Mouse (Mus musculus) adipocyte (in vitro differentiated cells): ENCODE data around the gene Pitpnb.

Source experiments
- DNase-seq: peaks from one replicate; pipeline ENCODE4 v3.0.0-alpha.2; 2016; ENCODE audit warnings: low spot score

Gene Pitpnb

DNA sequence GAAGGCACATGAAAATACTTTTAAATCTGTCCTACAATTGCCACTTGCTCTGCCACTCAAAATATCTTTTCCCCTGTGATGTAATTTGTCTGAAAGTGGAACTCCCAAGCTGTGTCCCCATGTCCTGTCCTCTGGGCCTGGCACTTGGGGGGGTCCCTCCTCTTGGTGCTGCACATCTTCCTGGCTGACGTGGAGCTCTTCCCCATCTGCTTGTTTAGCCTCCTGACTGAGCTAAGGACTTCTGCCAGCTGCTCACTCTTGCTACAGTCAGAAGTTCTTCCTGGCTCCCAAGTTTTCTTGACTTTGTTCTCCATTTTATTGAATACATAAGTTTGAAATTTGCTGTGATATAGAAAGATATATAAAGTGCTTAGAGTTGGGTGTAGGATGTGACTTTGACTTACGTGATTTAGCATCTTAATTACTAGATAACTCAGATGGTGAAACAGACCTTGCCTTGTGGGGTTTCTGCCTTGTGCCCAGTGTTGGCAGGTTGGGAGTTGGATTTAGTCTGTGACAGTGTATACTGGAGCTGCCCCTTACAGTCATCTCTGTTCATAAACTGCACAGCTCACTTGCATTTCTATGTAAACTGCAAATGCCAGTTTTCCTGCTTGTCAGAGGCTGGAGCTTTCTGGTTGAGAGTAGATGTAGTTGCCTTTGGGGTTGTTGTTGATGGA is 14.3 kb downstream of the Pitpnb start:
- no peak for DNase-seq

GRCm38 (mm10) chr5:111356811-111357617 is 26.5 kb downstream of the Pitpnb start:
- no peak for DNase-seq

- no peak for DNase-seq
These were observed 30.0 kb downstream of the Pitpnb start for GRCm38 (mm10) chr5:111360546-111360945.

DNA sequence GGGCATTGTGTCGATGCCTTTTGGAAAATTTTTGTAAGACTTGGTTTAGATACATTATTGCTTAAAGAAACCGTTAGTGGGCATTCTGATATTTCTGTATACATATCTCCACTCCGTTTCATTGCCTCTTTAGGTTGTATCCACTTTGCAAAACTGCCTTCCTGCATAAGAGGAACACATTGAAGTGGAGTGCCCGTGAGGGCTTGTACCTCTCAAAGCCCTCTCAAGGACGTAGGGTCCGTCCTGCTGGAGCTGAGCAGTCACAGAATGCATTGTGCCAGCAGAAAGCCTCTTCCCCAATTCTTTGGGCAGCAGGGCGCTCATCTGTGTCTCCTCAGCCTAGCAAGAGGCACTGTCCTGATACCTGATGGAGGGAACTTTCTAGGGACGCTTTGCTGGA is 30.5 kb downstream of the Pitpnb start:
- DNase-seq = no peak

DNA sequence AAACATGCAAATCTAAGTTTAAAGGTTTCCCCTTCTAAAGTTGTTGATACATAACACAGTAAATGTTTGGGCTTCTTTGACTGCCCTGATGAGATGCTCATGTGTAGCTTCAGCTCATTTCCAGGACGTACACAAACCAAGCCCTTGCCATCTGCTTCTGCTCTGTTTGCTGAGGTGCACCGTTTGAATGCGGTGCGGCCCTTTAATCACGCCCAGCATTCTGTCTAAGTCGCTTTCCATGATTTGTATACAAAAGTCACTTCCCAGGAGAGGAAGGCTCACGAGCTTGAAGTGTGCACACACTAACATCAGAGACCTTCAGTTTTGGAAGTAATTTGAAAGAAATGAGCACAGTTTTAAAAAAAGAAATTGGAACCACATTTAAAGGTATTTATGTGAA is 31.3 kb downstream of the Pitpnb start:
- no peak for DNase-seq

DNA sequence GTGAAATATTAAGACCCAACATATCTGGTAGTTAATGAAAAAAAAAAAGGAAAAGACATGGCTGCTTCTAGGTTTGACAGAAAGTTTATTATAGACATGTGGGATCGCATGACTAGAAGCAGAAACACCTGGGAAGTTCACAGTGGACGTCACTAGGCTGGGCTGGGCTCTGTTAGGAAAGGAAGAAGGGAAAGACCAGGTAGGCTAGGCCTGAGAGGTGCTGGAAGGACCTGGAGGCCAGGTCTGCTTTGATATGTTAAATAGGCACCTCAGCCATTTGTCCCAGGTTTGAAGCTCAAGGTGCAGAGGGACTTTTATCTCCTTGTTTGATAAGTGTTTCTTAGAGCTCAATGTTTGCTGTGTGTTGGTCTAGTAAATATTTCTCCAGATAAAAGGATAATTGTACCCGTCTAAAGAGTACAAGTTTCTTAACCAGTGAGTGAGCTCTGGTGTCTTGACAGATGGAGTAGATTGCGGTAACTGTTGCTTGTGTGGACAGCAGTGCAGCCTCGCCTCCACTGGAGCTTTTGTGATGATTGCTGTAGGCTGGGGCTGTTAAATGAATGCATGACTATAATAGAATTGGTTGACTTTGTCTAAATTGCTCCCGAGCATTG is 33.0 kb downstream of the Pitpnb start:
- no peak for DNase-seq

- DNase-seq = peak; percentile 86
These were observed 34.0 kb downstream of the Pitpnb start for GRCm38 (mm10) chr5:111364533-111364932.

GRCm38 (mm10) chr5:111366140-111366539 is 35.6 kb downstream of the Pitpnb start:
- no peak for DNase-seq

DNA sequence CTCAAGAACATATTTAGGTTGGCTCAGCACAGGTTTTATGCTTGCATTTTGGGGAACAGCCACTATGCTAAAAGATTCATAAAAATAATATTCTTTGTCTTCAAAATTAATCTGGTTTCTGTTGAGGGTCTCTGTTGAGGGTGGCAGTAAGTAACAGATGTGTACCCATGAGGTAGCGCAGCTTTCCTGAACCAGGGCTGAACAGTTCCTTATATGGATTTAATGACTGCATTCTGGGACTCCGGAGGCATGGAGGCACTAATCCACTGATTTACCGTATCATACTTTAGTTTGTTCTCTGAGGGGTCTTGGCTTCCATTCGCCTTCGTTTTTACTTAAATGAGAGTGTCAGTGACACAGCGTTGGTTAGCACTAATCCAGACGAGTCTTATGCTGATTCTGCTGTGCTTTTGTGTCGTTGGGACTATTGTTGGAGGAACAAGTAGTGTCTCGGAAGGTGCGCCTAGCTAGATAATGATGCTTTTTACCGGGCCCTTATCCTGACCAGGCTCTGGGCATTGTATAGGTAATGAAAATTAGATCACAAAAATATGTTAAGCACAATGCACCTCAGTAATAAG is 37.5 kb downstream of the Pitpnb start:
- no peak for DNase-seq

DNA sequence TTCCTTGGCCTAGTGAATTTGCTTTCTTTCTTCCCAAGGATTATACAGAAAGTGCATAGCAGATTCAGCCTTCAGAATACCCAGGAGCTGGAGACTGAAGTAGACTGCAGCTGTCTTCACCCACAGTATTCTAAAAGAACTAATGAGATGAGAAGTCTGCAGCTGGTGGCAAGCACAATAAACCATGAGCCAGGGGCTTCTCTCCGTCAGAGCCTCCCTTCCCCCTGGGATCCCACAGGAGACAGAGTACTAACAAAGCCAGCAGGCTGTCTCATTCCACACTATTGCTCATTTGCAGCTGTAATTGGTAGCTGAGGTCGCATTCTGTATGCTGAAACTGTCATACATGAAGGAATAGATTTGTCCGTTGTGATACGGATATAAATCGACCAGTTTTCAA is 38.0 kb downstream of the Pitpnb start:
- no peak for DNase-seq

DNA sequence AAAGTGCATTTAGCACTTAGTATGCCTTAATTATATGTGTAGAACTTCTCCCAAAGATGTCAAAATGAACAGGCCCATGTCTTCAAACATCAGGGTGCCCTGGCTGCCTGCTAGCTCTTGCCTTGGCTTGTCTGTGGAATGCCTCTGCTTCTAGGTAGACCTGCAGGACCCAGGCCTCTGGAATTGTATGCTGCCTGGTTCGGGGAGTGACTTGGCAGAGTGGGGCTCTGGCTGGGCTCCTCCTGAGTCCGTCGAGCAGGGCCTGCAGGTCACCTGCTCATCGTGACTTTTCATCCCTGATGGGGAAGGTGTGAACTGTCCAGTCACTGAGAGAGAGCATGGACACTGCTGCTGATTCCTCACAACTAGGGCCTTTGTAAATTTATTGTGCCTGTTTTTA is 45.1 kb downstream of the Pitpnb start:
- DNase-seq = no peak

DNA sequence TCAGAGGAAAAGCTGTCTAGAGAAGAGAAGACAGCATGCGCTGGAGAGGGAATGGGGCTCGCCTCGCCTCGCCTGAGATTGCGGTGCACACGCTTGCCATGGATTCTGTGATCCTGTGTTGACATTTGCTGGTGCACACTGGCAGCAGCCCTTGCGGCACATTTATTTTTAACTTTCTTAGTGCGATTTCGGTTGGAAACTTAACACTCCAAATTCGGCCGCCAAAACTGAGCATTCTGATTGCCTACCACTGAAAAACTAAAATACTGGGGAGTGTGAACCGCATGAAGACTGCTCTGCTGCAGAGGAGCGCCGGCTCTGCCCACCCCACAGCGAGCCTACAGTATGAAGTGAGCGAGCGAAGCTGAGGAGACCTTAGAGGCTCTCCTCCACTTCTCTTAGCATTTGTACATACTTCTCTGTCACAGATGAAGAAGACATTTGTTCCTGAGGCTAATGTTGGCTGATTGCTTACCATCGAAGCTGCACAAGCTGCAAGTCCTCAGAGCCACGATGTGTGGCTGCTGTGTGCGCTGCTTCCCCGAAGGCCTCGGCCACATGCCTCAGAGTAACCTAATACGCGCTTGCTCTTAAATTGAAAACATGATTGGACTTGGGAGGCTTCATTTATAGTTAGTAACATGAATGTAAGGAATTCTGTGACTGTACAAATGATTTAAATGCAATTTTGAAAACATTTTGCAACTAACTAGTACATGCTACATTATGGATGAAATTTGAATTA is 45.9 kb downstream of the Pitpnb start:
- no peak for DNase-seq

- peak; percentile 92 for DNase-seq
These were observed 47.8 kb downstream of the Pitpnb start for GRCm38 (mm10) chr5:111378126-111378993.

GRCm38 (mm10) chr5:111383335-111383734 is 52.8 kb downstream of the Pitpnb start:
- DNase-seq = no peak

GRCm38 (mm10) chr5:111390911-111391310 is 60.3 kb downstream of the Pitpnb start:
- DNase-seq = no peak

- no peak for DNase-seq
These were observed 60.9 kb downstream of the Pitpnb start for GRCm38 (mm10) chr5:111391485-111391884.

- DNase-seq = peak; percentile 46
These were observed 63.0 kb downstream of the Pitpnb start for GRCm38 (mm10) chr5:111393346-111394197.

DNA sequence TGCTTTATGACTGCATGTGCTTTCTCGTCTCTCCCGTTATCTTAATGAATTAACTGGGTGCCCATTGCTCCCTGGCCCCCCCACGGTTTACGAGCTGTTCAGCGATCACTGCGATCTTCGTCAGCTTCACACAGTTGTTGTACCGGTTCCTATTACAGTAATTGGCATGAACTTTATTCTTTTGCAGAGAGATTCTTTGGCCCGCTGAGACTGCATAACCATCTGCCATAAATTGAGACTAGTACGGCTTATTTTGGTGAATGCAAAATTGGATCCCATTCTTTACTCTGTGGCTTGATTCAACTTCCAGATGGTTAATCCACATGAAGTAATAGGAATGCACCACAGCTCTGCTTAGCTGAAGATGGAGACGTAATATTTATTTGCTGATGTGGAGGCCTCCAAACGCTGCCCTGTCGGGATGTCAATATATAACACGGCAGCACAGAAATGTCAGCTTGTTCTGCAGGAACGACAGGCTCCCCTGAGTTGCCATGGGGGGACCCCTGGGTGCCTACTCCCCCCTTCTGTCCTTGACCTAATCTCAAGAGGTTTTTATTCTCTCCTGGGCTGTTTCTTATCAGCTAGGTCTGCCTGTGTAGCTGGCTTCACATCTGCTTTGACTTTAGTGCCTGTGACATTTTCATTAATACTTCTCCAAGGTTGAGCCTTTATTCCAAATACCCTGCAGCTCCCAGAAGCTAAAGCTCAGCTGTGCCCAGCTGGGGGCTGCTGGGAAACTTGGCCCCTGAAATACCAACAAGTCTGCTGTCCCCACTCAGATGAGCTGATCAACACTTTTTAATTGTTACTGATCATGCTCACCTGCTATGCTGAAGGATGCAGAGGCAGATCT is 63.9 kb downstream of the Pitpnb start:
- no peak for DNase-seq

GRCm38 (mm10) chr5:111395771-111396170 is 65.2 kb downstream of the Pitpnb start:
- DNase-seq = no peak
